Mouse (Mus musculus): ENCODE data around the gene Pink1. TPM values are rescaled to one million over a fixed set of nuclear protein-coding genes. Genes with fewer than 3 reads are reported as not detected.

Pink1 gene
- total RNA-seq, 2 experiments from 2014 or later = 347 to 376 TPM

- DNase-seq (ENCODE audit: low spot score in 2 of 2) = no peak
Measured at GRCm38 (mm10) chr4:138316369-138316768, 9.7 kb downstream of the Pink1 start.

DNA sequence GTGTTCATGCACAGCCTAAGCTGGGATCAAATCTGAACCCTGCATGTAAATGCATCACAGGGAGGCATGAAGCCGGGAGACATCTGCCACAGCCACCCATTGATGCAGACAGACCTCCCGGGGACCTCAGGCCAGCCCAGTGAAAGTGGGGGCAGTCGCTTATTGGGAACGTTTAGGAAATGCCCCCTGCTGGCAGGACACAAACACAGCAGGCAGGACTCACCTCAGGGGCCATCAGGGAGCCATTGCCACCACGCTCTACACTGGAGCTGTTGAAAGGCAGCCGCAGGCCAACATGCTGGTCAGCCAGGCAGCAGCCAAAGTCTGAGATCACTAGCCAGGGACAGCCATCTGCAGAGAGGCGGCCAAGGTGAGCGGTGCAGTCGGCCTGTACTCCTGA lies 10.3 kb downstream of the Pink1 start:
- no peak for DNase-seq (ENCODE audit: low spot score in 2 of 2)

- DNase-seq (ENCODE audit: low spot score in 2 of 2) = no peak
Measured at GRCm38 (mm10) chr4:138313795-138314194, 12.3 kb downstream of the Pink1 start.

DNA sequence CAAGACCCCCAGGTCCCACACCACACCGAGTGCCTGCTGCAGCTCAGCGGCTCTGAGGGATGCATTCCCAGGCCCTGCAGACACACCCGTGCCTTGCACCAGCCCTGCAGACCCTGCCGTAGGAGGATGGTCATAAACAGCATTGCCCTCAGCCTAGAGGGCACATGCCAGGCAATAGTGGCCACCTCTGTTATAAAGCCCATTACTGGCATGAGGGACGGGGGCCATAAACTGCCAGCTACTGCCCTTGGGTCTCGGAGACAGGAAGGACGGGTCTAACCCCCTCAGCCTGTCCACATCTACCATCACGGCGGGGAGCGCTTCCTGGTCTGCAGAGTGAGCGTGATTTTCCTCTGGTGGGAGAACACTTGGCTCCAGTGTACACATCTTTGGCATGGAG lies 13.1 kb downstream of the Pink1 start:
- DNase-seq (ENCODE audit: low spot score in 2 of 2) = no peak

DNA sequence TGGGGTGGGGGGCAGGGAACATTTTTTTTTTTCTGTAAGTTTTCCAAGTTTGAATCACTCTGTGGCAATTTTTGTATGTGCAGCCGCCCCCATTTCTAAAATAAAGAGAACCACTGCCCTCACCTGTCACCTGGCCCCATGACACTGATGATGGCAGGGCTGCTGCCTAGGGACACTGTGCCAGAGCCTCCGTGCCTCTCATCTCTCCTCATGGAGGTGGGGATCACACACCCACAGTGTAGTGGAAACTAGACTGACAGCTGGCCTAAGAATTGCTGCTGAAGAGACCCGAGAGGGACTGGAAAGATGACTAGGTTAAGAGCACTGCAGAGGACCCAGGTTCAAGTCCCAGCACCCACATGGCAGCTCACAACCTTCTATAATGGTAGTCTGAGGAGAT lies 14.0 kb downstream of the Pink1 start:
- no peak for DNase-seq (ENCODE audit: low spot score in 2 of 2)

- DNase-seq (ENCODE audit: low spot score in 2 of 2) = peak in 1 of 2 experiments; percentile 63
Measured at GRCm38 (mm10) chr4:138311595-138311994, 14.5 kb downstream of the Pink1 start.

GRCm38 (mm10) chr4:138310311-138310910 lies 15.7 kb downstream of the Pink1 start:
- no peak for DNase-seq (ENCODE audit: low spot score in 2 of 2)

GRCm38 (mm10) chr4:138307739-138308138 lies 18.4 kb downstream of the Pink1 start:
- peak in 1 of 2 experiments; percentile 51 for DNase-seq (ENCODE audit: low spot score in 2 of 2)

DNA sequence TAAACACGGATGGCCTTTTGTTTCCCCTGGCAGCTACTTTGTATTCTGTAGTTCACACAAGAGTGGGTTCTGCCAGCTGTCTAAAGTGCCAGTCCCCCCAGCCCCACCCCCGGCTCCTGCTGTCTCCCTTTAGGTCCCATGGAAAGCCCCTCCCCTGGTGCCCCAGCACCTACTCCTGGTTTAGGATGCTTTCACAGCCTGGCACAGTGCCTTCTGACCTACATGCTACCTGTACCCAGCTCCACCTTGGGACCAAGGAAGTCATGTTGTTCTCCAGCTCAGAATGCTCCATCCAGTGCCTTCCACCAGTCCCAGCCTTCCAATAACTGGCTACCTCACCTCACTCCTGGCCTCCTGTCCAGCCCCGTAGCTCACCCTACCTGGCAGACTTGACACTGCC lies 19.1 kb downstream of the Pink1 start:
- DNase-seq (ENCODE audit: low spot score in 2 of 2) = no peak

DNA sequence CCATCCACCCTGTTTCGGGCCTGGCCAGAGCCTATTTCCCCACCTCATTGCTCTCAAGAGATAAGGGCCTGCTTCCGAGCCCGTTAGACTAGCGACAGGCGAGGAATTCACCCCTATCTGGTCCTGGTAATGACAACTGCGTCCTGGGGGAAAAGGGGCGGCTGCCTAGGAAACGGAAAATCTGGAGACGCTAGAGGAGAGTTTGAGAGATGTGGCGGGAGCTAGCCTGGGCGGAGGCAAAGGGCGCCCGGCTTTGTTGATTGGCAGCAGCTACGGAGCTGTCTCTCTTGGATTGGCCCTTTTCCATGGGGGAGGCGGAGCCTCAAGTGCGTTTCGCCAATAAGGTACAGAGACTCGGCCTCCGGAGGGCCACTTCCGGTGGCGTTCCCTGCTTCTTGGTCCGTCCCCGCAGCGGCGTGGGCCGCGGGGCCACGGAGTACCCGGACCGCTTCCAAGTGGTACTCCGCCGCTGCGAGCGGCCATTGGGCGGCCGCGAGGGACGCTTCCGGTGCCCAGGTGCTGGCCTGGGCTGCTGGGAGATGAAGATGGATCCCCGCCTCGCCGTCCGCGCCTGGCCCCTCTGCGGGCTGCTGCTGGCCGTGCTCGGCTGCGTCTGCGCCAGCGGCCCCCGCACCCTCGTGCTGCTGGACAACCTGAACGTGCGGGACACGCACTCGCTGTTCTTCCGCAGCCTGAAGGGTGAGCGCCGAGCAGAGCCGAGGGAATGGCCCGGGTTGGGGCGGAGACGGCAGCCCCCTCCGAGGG lies 21.6 kb downstream of the Pink1 start, which contains the start of gene Ddost:
Gene Ddost (plus strand): TSS at position 391 of the 765 bp plus-strand sequence.
- peak; percentile 97 to 98 for DNase-seq (ENCODE audit: low spot score in 2 of 2)

DNA sequence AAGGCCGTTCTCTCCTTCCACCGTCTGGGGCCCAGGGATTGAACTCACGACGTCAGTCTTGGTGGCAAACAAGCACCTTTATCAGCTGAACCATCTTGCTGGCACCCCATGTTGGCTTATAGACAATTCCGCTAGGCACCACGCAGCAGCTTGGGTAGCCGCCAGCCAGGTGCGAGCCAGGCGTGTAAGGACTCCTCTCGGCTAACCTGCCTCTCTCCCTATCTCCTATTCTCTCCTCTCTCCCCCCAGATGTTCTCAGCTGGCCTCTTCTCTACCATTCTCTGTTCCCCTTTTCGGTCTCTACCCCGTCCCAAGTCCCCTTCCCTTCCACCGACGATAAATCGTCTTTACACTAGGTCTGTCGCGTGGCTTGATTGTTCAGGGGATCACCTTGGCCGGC lies 22.4 kb downstream of the Pink1 start:
- no peak for DNase-seq (ENCODE audit: low spot score in 2 of 2)

- DNase-seq (ENCODE audit: low spot score in 2 of 2) = no peak
Measured at GRCm38 (mm10) chr4:138303011-138303410, 23.1 kb downstream of the Pink1 start.

DNA sequence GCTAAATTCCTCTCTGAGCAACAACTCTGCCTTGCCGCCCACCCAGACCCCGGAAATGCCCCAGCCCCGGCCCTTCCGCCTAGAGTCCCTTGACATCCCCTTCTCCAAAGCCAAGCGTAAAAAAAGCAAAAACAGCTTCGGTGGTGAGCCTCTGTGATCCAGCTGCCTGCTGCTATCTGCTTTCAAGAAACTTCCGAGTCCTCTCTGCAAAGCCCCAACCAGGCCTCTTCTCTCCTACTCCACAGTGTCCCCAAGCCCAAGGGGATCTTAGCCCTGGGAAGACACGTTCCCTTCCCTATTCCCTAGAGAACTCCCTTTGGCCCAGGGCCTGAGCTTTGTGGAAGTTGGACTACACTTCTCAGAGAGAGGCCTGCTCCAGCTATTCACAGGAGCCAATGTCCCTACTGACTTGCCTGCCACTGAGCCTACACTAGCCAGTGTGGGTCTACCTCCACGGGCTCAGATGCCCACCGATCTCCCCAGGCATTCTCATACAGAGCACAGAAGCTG lies 24.8 kb downstream of the Pink1 start:
- no peak for DNase-seq (ENCODE audit: low spot score in 2 of 2)

DNA sequence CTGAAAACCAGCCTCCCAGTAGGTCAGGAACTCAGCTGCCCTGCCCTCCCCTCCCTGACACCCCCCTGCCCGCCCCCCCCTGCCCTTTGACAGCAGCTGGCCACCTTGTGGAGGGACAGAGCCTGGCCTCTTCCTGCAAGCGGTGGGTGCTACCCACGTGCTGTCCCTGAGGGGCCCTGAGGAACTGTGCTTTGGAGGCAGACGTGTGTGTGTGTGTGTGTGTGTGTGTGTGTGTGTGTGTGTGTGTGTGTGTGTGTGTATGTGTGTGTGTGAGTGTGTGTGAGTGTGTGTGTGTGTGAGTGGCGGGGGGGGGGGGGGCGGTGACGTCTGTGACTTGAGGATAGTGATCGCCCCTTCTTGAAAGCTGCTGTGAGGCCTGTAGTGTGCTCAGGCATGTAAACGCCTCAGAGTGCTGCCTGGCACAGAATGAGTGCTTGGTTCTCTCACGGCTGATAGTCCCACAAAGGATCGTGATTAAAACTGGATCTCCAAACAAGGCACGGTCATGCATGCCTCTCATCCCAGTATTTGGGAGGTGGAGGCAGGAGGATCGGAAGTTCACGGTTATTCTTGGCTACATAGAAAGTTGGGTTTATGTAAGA lies 32.1 kb downstream of the Pink1 start:
- no peak for DNase-seq (ENCODE audit: low spot score in 2 of 2)

- DNase-seq (ENCODE audit: low spot score in 2 of 2) = no peak
Measured at GRCm38 (mm10) chr4:138293261-138293948, 32.7 kb downstream of the Pink1 start.

GRCm38 (mm10) chr4:138292028-138292427 lies 34.1 kb downstream of the Pink1 start:
- DNase-seq (ENCODE audit: low spot score in 2 of 2) = no peak

GRCm38 (mm10) chr4:138288691-138289090 lies 37.4 kb downstream of the Pink1 start:
- no peak for DNase-seq (ENCODE audit: low spot score in 2 of 2)

DNA sequence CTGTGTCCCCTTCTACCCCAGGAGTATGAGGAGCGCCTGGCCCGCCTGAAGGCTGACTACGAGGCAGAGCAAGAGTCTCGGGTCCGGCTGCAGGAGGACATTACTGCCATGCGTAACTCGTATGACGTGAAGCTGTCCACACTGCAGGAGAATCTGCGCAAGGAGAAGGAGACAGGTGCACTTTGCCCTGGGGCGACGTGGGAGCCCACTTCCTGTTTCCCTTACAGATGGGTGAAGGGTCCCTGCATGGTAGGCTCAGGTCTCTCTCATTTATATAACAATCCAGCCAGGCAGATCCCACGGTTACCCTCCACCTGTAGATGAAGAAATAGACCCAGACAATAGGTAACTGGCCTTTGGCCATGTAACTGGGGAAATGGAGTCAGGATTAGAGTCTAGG lies 39.7 kb downstream of the Pink1 start:
- no peak for DNase-seq (ENCODE audit: low spot score in 2 of 2)

DNA sequence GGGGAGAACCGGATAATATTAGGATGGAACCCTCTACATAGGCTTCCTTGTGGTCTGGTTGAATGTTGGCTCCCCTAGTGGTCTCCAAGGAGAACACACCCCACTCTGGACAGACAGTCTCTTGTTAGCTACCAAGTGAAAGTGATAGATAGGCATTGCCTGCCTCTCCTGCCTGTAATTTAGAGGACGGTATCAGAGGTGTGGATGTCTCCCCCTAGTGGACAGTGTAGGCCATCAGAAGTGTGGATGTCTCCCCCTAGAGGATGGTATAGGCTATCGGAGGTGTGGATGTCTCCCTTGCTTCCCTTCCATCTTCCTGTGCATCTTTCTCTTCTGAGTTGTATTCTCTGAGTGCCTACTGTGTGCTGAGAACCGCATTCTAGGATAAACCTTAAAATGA lies 43.3 kb downstream of the Pink1 start:
- peak; percentile 58 to 67 for DNase-seq (ENCODE audit: low spot score in 2 of 2)

DNA sequence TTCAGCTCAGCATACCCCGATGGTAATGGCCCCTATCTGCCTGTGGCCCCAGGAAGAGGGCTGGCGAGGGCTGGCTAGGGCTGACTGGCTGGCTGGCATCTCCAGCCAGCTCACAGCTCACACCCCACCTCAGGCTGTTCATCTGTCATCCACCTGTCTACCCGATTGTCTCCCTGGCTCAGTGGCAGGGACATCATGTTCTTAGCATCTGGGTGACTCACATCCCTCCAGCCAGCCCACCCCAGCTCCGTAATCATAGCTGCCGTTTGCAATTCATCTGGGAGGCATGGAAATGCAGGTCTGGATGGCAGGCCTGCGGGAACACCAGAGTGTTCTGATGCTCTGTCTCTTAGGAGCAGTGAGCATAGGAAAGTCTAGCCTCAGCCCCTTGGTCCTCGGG lies 47.8 kb downstream of the Pink1 start:
- peak; percentile 56 to 63 for DNase-seq (ENCODE audit: low spot score in 2 of 2)
